Comparison of ENCODE assay signal across 9 mouse cellular contexts in the genomic region with DNA sequence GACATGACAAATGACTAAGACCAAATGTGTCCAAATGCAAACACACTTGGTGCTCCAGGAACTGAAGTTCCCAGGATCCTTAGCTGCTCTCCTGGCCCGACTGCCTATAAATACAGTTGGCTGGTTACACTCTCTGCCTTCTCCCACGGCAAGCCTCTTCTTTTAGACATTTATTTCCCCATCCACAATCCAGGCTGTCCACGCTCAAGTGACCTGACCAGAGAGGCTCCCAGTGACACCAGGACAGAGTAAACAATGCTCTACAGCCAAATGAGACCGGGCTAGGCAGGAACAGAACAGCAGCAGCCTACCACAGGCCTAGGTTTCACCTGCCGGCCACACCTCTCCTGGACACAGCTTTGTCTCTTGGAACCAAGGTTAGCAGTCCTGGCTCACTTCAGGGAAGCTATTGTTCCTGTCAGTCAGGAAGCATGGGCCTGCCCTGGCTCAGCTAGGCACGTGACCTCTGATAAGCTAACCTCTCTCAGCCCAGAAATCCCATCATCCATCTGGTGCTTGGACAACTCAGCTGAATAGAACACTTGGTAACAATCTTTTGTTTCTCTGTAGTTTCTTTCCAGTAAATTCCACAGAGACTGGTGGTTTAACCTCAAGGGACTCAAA. TPM values are rescaled to one million over a fixed set of nuclear protein-coding genes. Genes with fewer than 3 reads are reported as not detected.
DNase-seq lines count a peak whose midpoint lies in the region; ATAC-seq and TF ChIP-seq lines count a peak whose summit lies in the region.
"Had no signal": no experiment of that assay in that cellular context is flagged by ENCODE, and none has a peak within 500 bp of the region (broad histone marks: within the 10 kb centered on the region; RNA-seq: fewer than 3 reads in every experiment).

No protein-coding gene starts in this region.

- intact Hi-C loops in heart, adult 2 months (cut with DNase I): no loop called here

- TF ChIP-seq CTCF in heart, adult 2 months (IDR thresholded peaks at IDR 0.05): no peak

- H3K4me3 ChIP-seq in hindbrain, embryonic 12.5 days: no peak overlapping the region
- H3K4me3 ChIP-seq in hindbrain, embryonic 11.5 days (ENCODE audit: low read depth, low read length): no peak overlapping the region
- no peak overlapping the region for H3K4me3 ChIP-seq in heart, adult 2 months
- no peak overlapping the region for H3K4me3 ChIP-seq in kidney, embryonic 15.5 days (replicated peaks)

- no peak for DNase-seq in hindbrain, embryonic 11.5 days (ENCODE audit: low spot score)
- peak; percentile 63 to 83 for DNase-seq in heart, adult 2 months
- no peak for DNase-seq in retina, postnatal 1 day
- no peak for DNase-seq in urinary bladder, postnatal 10 days (ENCODE audit: low spot score)
- no peak for DNase-seq in urinary bladder, postnatal 25 days (ENCODE audit: low spot score)

- H3K9ac ChIP-seq in hindbrain, embryonic 12.5 days: no peak overlapping the region
- H3K9ac ChIP-seq in hindbrain, embryonic 11.5 days (ENCODE audit: low read depth, low read length): no peak overlapping the region
- no peak overlapping the region for H3K9ac ChIP-seq in heart, adult 2 months (ENCODE audit: low read depth, low read length)
- no peak overlapping the region for H3K9ac ChIP-seq in kidney, embryonic 15.5 days

- no peaks in the 10 kb centered on the region for H3K9me3 ChIP-seq in hindbrain, embryonic 12.5 days (replicated peaks)
- no peaks in the 10 kb centered on the region for H3K9me3 ChIP-seq in hindbrain, embryonic 11.5 days (ENCODE audit: control insufficient read depth, low read length)
- no peaks in the 10 kb centered on the region for H3K9me3 ChIP-seq in kidney, embryonic 15.5 days (replicated peaks)
- H3K9me3 ChIP-seq: G1E had no signal

- peaks cover 11% of the 10 kb centered on the region for H3K4me1 ChIP-seq in hindbrain, embryonic 12.5 days
- 0 out of 2 replicates have a peak, but pooled peaks cover 2% of the 10 kb centered on the region for H3K4me1 ChIP-seq in hindbrain, embryonic 11.5 days (replicated peaks; ENCODE audit: control insufficient read depth, insufficient read depth, low read length)
- H3K4me1 ChIP-seq in heart, adult 2 months (ENCODE audit: control insufficient read depth, insufficient read depth, low read length): peaks cover 41% of the 10 kb centered on the region
- peaks cover 93% of the 10 kb centered on the region for H3K4me1 ChIP-seq in kidney, embryonic 15.5 days

- no peak overlapping the region for H3K4me2 ChIP-seq in hindbrain, embryonic 12.5 days (replicated peaks)
- no peak overlapping the region for H3K4me2 ChIP-seq in hindbrain, embryonic 11.5 days (replicated peaks; ENCODE audit: low read depth, low read length)
- no peak overlapping the region for H3K4me2 ChIP-seq in kidney, embryonic 15.5 days

- H3K27ac ChIP-seq in hindbrain, embryonic 12.5 days: peak overlapping the region; percentile 48; the same call in 1 of the 2 replicates
- H3K27ac ChIP-seq in hindbrain, embryonic 11.5 days (ENCODE audit: low read depth, low read length): no peak overlapping the region
- H3K27ac ChIP-seq in heart, adult 2 months: peak overlapping the region; percentile 75
- H3K27ac ChIP-seq in kidney, embryonic 15.5 days: peak overlapping the region; percentile 84

- peak; percentile 86 for TF ChIP-seq EP300 in heart, adult 2 months (IDR thresholded peaks at IDR 0.05; ENCODE audit: insufficient read depth, low read depth, low read length)

- H3K79me2 ChIP-seq in heart, adult 2 months (replicated peaks; ENCODE audit: control insufficient read depth, insufficient read depth, low read length): peaks cover under 1% of the 10 kb centered on the region

- no peaks in the 10 kb centered on the region for H3K36me3 ChIP-seq in hindbrain, embryonic 12.5 days
- no peaks in the 10 kb centered on the region for H3K36me3 ChIP-seq in hindbrain, embryonic 11.5 days (ENCODE audit: control insufficient read depth, insufficient read depth, low read length)
- H3K36me3 ChIP-seq in heart, adult 2 months (ENCODE audit: control insufficient read depth, insufficient read depth, low read length): no peaks in the 10 kb centered on the region; the same call in 1 of the 2 replicates
- H3K36me3 ChIP-seq in kidney, embryonic 15.5 days: no peaks in the 10 kb centered on the region
- H3K36me3 ChIP-seq: G1E had no signal

- ATAC-seq in hindbrain, embryonic 12.5 days (ENCODE audit: low FRiP score): no peak
- no peak for ATAC-seq in hindbrain, embryonic 11.5 days (ENCODE audit: low FRiP score)
- peak; percentile 44 for ATAC-seq in kidney, embryonic 15.5 days (replicated peaks; ENCODE audit: low FRiP score)
- ATAC-seq in megakaryocyte-erythroid progenitor cell, adult 5-6 weeks (replicated peaks; ENCODE audit: low FRiP score, low TSS enrichment, poor library complexity, severe bottlenecking): 0 out of 2 replicates have a peak, but pooled peaks have one; percentile 38

- no peak for TF ChIP-seq POLR2A in heart, adult 2 months (IDR thresholded peaks at IDR 0.05; ENCODE audit: insufficient read depth, low read depth, low read length)

- no peaks in the 10 kb centered on the region for H3K27me3 ChIP-seq in hindbrain, embryonic 12.5 days
- H3K27me3 ChIP-seq in hindbrain, embryonic 11.5 days (ENCODE audit: control insufficient read depth, insufficient read depth, low read length): no peaks in the 10 kb centered on the region
- no peaks in the 10 kb centered on the region for H3K27me3 ChIP-seq in heart, adult 2 months (ENCODE audit: control insufficient read depth, insufficient read depth, low read length)
- no peaks in the 10 kb centered on the region for H3K27me3 ChIP-seq in kidney, embryonic 15.5 days

- 64% methylated on average over 6 of the region's 6 CpGs for WGBS in hindbrain, embryonic 12.5 days
- 59% methylated on average over 6 of the region's 6 CpGs for WGBS in hindbrain, embryonic 11.5 days
- 11% methylated on average over 6 of the region's 6 CpGs for WGBS in heart, adult 2 months
- WGBS in kidney, embryonic 15.5 days: 19% methylated on average over 6 of the region's 6 CpGs

RNA-seq across cellular contexts. Expression of a gene that starts 43.8 kb away (rescaled TPM):
- 23.7 and 26.0 TPM in 2 replicates for polyA plus RNA-seq in hindbrain, embryonic 12.5 days (2016; fragmentation: Nextera tagmentation; extraction: Ambion mirVana)
- polyA plus RNA-seq in hindbrain, embryonic 11.5 days (2014; fragmentation: Nextera tagmentation; extraction: Ambion mirVana): 19.1 and 23.4 TPM in 2 replicates
- total RNA-seq in heart, adult 2 months (2021): 10 to 100 TPM; 30.6 to 31.7 TPM
- 29.0 and 31.1 TPM in 2 replicates for polyA plus RNA-seq in heart, adult 2 months (2012; rRNA removed)
- polyA plus RNA-seq in kidney, embryonic 15.5 days (2015; fragmentation: Nextera tagmentation; extraction: Ambion mirVana): 46.0 and 47.6 TPM in 2 replicates
- 0.96 and 7.6 TPM in 2 replicates for total RNA-seq in megakaryocyte-erythroid progenitor cell, adult 5-6 weeks (2014; fragmentation: Nextera tagmentation)
- 4.9 and 7.2 TPM in 2 replicates for total RNA-seq in megakaryocyte-erythroid progenitor cell, adult 5-6 weeks (2017)

Comparison
In these comparisons a context has a peak if more than half of its experiments do, and no peak if none do; other contexts are left out.
1. ATAC-seq: peak in kidney, embryonic 15.5 days (single experiment) and megakaryocyte-erythroid progenitor cell, adult 5-6 weeks (single experiment); none in hindbrain, embryonic 12.5 days (single experiment) and hindbrain, embryonic 11.5 days (single experiment).
2. DNase-seq: peak in heart, adult 2 months (2 of 2); none in hindbrain, embryonic 11.5 days (single experiment), retina, postnatal 1 day (single experiment), urinary bladder, postnatal 10 days (single experiment) and urinary bladder, postnatal 25 days (single experiment).